Mouse (Mus musculus) CD8-positive naive resting alpha-beta T cell, adult 2 months (primary cell): ENCODE data around the gene Camk2b.

Source experiments
- DNase-seq, 2 experiments: peaks; one replicate each; pipeline ENCODE4 v3.0.0; 2022; ENCODE audit warnings: low read depth in 2 of 2, low spot score in 2 of 2

The Camk2b gene

GRCm38 (mm10) chr11:5990910-5991309, 75.3 kb downstream of the Camk2b start:
- DNase-seq = peak; percentile 29 to 39

GRCm38 (mm10) chr11:5989954-5990593, 76.1 kb downstream of the Camk2b start:
- DNase-seq = no peak

- no peak for DNase-seq
These were observed 78.0 kb downstream of the Camk2b start for GRCm38 (mm10) chr11:5988126-5988525.

- no peak for DNase-seq
These were observed 82.5 kb downstream of the Camk2b start for GRCm38 (mm10) chr11:5983629-5984028.

- no peak for DNase-seq
These were observed 84.8 kb downstream of the Camk2b start for GRCm38 (mm10) chr11:5981323-5981722.

GRCm38 (mm10) chr11:5980561-5980960, 85.6 kb downstream of the Camk2b start:
- DNase-seq = no peak

GRCm38 (mm10) chr11:5980108-5980507, 86.1 kb downstream of the Camk2b start:
- no peak for DNase-seq

- DNase-seq = no peak
These were observed 87.1 kb downstream of the Camk2b start for GRCm38 (mm10) chr11:5979088-5979487.

GRCm38 (mm10) chr11:5976106-5976505, 90.1 kb downstream of the Camk2b start:
- no peak for DNase-seq

- no peak for DNase-seq
These were observed 91.1 kb downstream of the Camk2b start for GRCm38 (mm10) chr11:5975068-5975467.

GRCm38 (mm10) chr11:5974053-5974452, 92.1 kb downstream of the Camk2b start:
- DNase-seq = no peak

- no peak for DNase-seq
These were observed 93.0 kb downstream of the Camk2b start for GRCm38 (mm10) chr11:5973151-5973550.

GRCm38 (mm10) chr11:5971202-5971601, 95.0 kb downstream of the Camk2b start:
- no peak for DNase-seq

- DNase-seq = no peak
These were observed 97.9 kb downstream of the Camk2b start for GRCm38 (mm10) chr11:5968223-5968622.

- DNase-seq = no peak
These were observed 99.4 kb downstream of the Camk2b start for GRCm38 (mm10) chr11:5966751-5967150.

GRCm38 (mm10) chr11:5965865-5966264, 100.3 kb downstream of the Camk2b start:
- no peak for DNase-seq

GRCm38 (mm10) chr11:5960051-5960450, 106.1 kb downstream of the Camk2b start:
- DNase-seq = no peak

- peak; percentile 70 for DNase-seq
These were observed 110.5 kb downstream of the Camk2b start, which contains the start of gene Ykt6 for GRCm38 (mm10) chr11:5955546-5956276. TSS of gene Ykt6 (plus strand) at chr11:5955693.

GRCm38 (mm10) chr11:5954965-5955504, 111.1 kb downstream of the Camk2b start:
- peak in 1 of 2 experiments; percentile 15 for DNase-seq

- DNase-seq = no peak
These were observed 111.7 kb downstream of the Camk2b start for GRCm38 (mm10) chr11:5954435-5954834.

GRCm38 (mm10) chr11:5953130-5953765, 112.9 kb downstream of the Camk2b start:
- peak in 1 of 2 experiments; percentile 15 for DNase-seq

- DNase-seq = no peak
These were observed 113.7 kb downstream of the Camk2b start for GRCm38 (mm10) chr11:5952501-5952900.
